Mouse (Mus musculus) hindbrain, embryonic 10.5 days (tissue): Measurements from ENCODE around the gene Igf1. TPM values are rescaled to one million over a fixed set of nuclear protein-coding genes. Genes with fewer than 3 reads are reported as not detected.

Source experiments
- DNase-seq: peaks from one replicate; pipeline ENCODE4 v3.0.0-alpha.2; 2017; ENCODE audit warnings: low spot score
- H3K27ac ChIP-seq: fragments of 300-500 bp; sonication (generic); 2 replicates; pipeline ENCODE4 v1.5.1; 2016; ENCODE audit warnings: mild to moderate bottlenecking, moderate library complexity
- H3K27me3 ChIP-seq: fragments of 300-500 bp; sonication (generic); 2 replicates; pipeline ENCODE4 v1.6.1; 2016; ENCODE audit warnings: mild to moderate bottlenecking; ENCODE audit not compliant: poor library complexity, insufficient read depth, severe bottlenecking
- H3K36me3 ChIP-seq: fragments of 300-500 bp; sonication (generic); 2 replicates; pipeline ENCODE4 v1.6.1; 2016; ENCODE audit warnings: mild to moderate bottlenecking, moderate library complexity
- H3K4me1 ChIP-seq: fragments of 300-500 bp; sonication (generic); replicated peaks from 2 replicates; pipeline ENCODE4 v1.6.1; 2016; ENCODE audit warnings: mild to moderate bottlenecking
- H3K4me3 ChIP-seq: fragments of 300-500 bp; sonication (generic); 2 replicates; pipeline ENCODE4 v1.5.1; 2016; ENCODE audit warnings: mild to moderate bottlenecking, moderate library complexity
- H3K9me3 ChIP-seq: fragments of 300-500 bp; sonication (generic); 2 replicates; pipeline ENCODE4 v1.6.1; 2016; ENCODE audit warnings: mild to moderate bottlenecking, moderate library complexity
- WGBS: fragments of 180-500 bp; shearing (Covaris S2); methylation state at CpG from one replicate; pipeline ENCODE4 v1.1.7; 2016; 5-methylcytosine and 5-hydroxymethylcytosine counted together
- polyA plus RNA-seq: library from polyadenylated mRNA; unstranded; fragments of >200 nt; fragmentation: Nextera tagmentation; extraction: Ambion mirVana; gene quantifications from 2 replicates; pipeline ENCODE4 v1.2.1, GENCODE M21; 2016

The Igf1 gene
- polyA plus RNA-seq, 1 experiment from 2014 or later: 20.5 TPM

- Histone ChIP-seq H3K27ac (no peak overlapping the region), H3K36me3 (no peaks in the 10 kb centered on the region), H3K4me3 (no peak overlapping the region), H3K9me3 (no peaks in the 10 kb centered on the region), H3K4me1 (no peaks in the 10 kb centered on the region), H3K27me3 (no peaks in the 10 kb centered on the region)
- 84% methylated on average over 10 of the region's 10 CpGs for WGBS
- no peak for DNase-seq
Observed at GRCm38 (mm10) chr10:87914932-87915331, 56.9 kb downstream of the Igf1 start.

- H3K36me3 ChIP-seq: no peaks in the 10 kb centered on the region
- no peak overlapping the region for H3K4me3 ChIP-seq
- no peak for DNase-seq
- H3K27me3 ChIP-seq: no peaks in the 10 kb centered on the region
- 94% methylated on average over 3 of the region's 3 CpGs for WGBS
- no peaks in the 10 kb centered on the region for H3K9me3 ChIP-seq
- no peaks in the 10 kb centered on the region for H3K4me1 ChIP-seq
- no peak overlapping the region for H3K27ac ChIP-seq
Observed at GRCm38 (mm10) chr10:87915782-87916181, 57.7 kb downstream of the Igf1 start.

- 88% methylated on average over 3 of the region's 3 CpGs for WGBS
- Histone ChIP-seq H3K4me3 (no peak overlapping the region), H3K36me3 (no peaks in the 10 kb centered on the region), H3K27ac (no peak overlapping the region), H3K9me3 (no peaks in the 10 kb centered on the region), H3K4me1 (peaks cover 8% of the 10 kb centered on the region), H3K27me3 (no peaks in the 10 kb centered on the region)
- no peak for DNase-seq
Observed at GRCm38 (mm10) chr10:87922263-87922662, 64.2 kb downstream of the Igf1 start.

GRCm38 (mm10) chr10:87926564-87926963 is 68.5 kb downstream of the Igf1 start:
- no peaks in the 10 kb centered on the region for H3K9me3 ChIP-seq
- peaks cover 12% of the 10 kb centered on the region for H3K4me1 ChIP-seq
- no peak overlapping the region; the same call in 1 of the 2 replicates for H3K27ac ChIP-seq
- H3K36me3 ChIP-seq: no peaks in the 10 kb centered on the region
- 60% methylated on average over 8 of the region's 8 CpGs for WGBS
- no peak overlapping the region for H3K4me3 ChIP-seq
- no peak for DNase-seq
- no peaks in the 10 kb centered on the region for H3K27me3 ChIP-seq

GRCm38 (mm10) chr10:87927131-87927609 is 69.1 kb downstream of the Igf1 start:
- H3K4me1 ChIP-seq: peaks cover 12% of the 10 kb centered on the region
- WGBS: 38% methylated on average over 6 of the region's 6 CpGs
- no peak overlapping the region for H3K4me3 ChIP-seq
- no peaks in the 10 kb centered on the region for H3K36me3 ChIP-seq
- H3K27ac ChIP-seq: peak overlapping the region; percentile 60
- H3K9me3 ChIP-seq: no peaks in the 10 kb centered on the region
- H3K27me3 ChIP-seq: no peaks in the 10 kb centered on the region
- peak; percentile 9 for DNase-seq

GRCm38 (mm10) chr10:87948192-87948591 is 90.1 kb downstream of the Igf1 start:
- DNase-seq: no peak
- WGBS: 77% methylated on average over 4 of the region's 4 CpGs
- H3K4me1 ChIP-seq: no peaks in the 10 kb centered on the region
- no peak overlapping the region for H3K4me3 ChIP-seq
- H3K36me3 ChIP-seq: no peaks in the 10 kb centered on the region
- H3K27me3 ChIP-seq: no peaks in the 10 kb centered on the region
- H3K9me3 ChIP-seq: no peaks in the 10 kb centered on the region
- H3K27ac ChIP-seq: no peak overlapping the region

- WGBS: 73% methylated on average over 6 of the region's 6 CpGs
- Histone ChIP-seq H3K27ac (no peak overlapping the region), H3K9me3 (no peaks in the 10 kb centered on the region), H3K27me3 (no peaks in the 10 kb centered on the region), H3K4me3 (no peak overlapping the region), H3K36me3 (no peaks in the 10 kb centered on the region), H3K4me1 (no peaks in the 10 kb centered on the region)
- DNase-seq: peak; percentile 3
Observed at GRCm38 (mm10) chr10:87971536-87971935, 113.5 kb downstream of the Igf1 start.

GRCm38 (mm10) chr10:87973911-87974631 is 116.0 kb downstream of the Igf1 start:
- Histone ChIP-seq H3K4me3 (no peak overlapping the region), H3K27me3 (no peaks in the 10 kb centered on the region), H3K36me3 (no peaks in the 10 kb centered on the region), H3K4me1 (no peaks in the 10 kb centered on the region), H3K9me3 (no peaks in the 10 kb centered on the region), H3K27ac (no peak overlapping the region)
- 79% methylated on average over 4 of the region's 4 CpGs for WGBS
- no peak for DNase-seq

- no peaks in the 10 kb centered on the region for H3K9me3 ChIP-seq
- no peaks in the 10 kb centered on the region for H3K27me3 ChIP-seq
- H3K36me3 ChIP-seq: no peaks in the 10 kb centered on the region
- no peaks in the 10 kb centered on the region for H3K4me1 ChIP-seq
- DNase-seq: no peak
- H3K4me3 ChIP-seq: no peak overlapping the region
- no peak overlapping the region for H3K27ac ChIP-seq
- WGBS: 83% methylated on average over 5 of the region's 5 CpGs
Observed at GRCm38 (mm10) chr10:87985375-87985774, 127.3 kb downstream of the Igf1 start.

GRCm38 (mm10) chr10:87986201-87986600 is 128.1 kb downstream of the Igf1 start:
- H3K4me1 ChIP-seq: no peaks in the 10 kb centered on the region
- no peak overlapping the region for H3K4me3 ChIP-seq
- H3K36me3 ChIP-seq: no peaks in the 10 kb centered on the region
- whole genome bisulfite sequencing: 91% methylated on average over 3 of the region's 3 CpGs
- no peaks in the 10 kb centered on the region for H3K9me3 ChIP-seq
- no peak for DNase-seq
- no peaks in the 10 kb centered on the region for H3K27me3 ChIP-seq
- H3K27ac ChIP-seq: no peak overlapping the region

Other genes with a start within 250 kb of the Igf1 start
- 0.27 and 1.4 TPM in 2 replicates for gene Pmch, start 232.8 kb downstream of the Igf1 start, polyA plus RNA-seq